Mouse (Mus musculus) brain, embryonic 14.5 days (tissue): Measurements from ENCODE around the gene Fam216a.

ENCODE experiments used
- CTCF ChIP-seq: fragments of 200-500 bp; IDR thresholded peaks from 2 replicates; pipeline ENCODE4 v1.5.1; 2012; ENCODE audit warnings: inconsistent platforms, mild to moderate bottlenecking, moderate library complexity, borderline replicate concordance; ENCODE audit not compliant: insufficient read depth, insufficient read length; ENCODE audit errors: extremely low read depth
- POLR2A ChIP-seq: fragments of 200-500 bp; IDR thresholded peaks from 2 replicates; pipeline ENCODE4 v1.6.1; 2012; ENCODE audit warnings: mild to moderate bottlenecking, inconsistent platforms, borderline replicate concordance; ENCODE audit not compliant: poor library complexity, insufficient read depth, insufficient read length, severe bottlenecking; ENCODE audit errors: extremely low read depth

GRCm38 (mm10) chr5:122372192-122372769 lies at the start of gene Fam216a:
- TF ChIP-seq POLR2A (no peak; the same call in 1 of the 2 replicates), CTCF (no peak)
